Mouse (Mus musculus) heart, postnatal 0 days (tissue): ENCODE measurements at regions not wholly inside any gene's neighbourhood (a gene's known extent, or its start where the extent isn't known, plus 50 kb on each side); places are given as distances from the start of the nearest gene placed in this dataset.

Source experiments
- ATAC-seq: fragments of 200-750 bp; cut with Nextera tagmentation; 2 replicates; pipeline ENCODE4 v1.8.0; 2017; ENCODE audit warnings: low read depth, moderate number of reproducible peaks, moderate library complexity; ENCODE audit not compliant: insufficient read depth
- DNase-seq: peaks from one replicate; pipeline ENCODE4 v3.0.0-alpha.2; 2016; ENCODE audit warnings: low spot score
- H3K27ac ChIP-seq: fragments of 300-500 bp; sonication (generic); 2 replicates; pipeline ENCODE4 v1.5.1; 2014; ENCODE audit warnings: low read depth, mild to moderate bottlenecking
- H3K27me3 ChIP-seq: fragments of 300-500 bp; sonication (generic); 2 replicates; pipeline ENCODE4 v1.6.1; 2014; ENCODE audit warnings: low read length, mixed read lengths; ENCODE audit not compliant: control insufficient read depth, insufficient read depth
- H3K36me3 ChIP-seq: fragments of 300-500 bp; sonication (generic); replicated peaks from 2 replicates; pipeline ENCODE4 v1.6.1; 2014; ENCODE audit warnings: low read length, mixed read lengths; ENCODE audit not compliant: control insufficient read depth, insufficient read depth
- H3K4me1 ChIP-seq: fragments of 300-500 bp; sonication (generic); 2 replicates; pipeline ENCODE4 v1.6.1; 2014; ENCODE audit warnings: antibody characterized with exemption; ENCODE audit not compliant: control insufficient read depth, insufficient read depth
- H3K4me2 ChIP-seq: fragments of 300-500 bp; sonication (generic); 2 replicates; pipeline ENCODE4 v1.6.1; 2014; ENCODE audit warnings: low read depth, mild to moderate bottlenecking, low read length, moderate library complexity
- H3K4me3 ChIP-seq: fragments of 300-500 bp; sonication (generic); 2 replicates; pipeline ENCODE4 v1.5.1; 2014; ENCODE audit warnings: low read depth, low read length
- H3K9ac ChIP-seq: fragments of 300-500 bp; sonication (generic); replicated peaks from 2 replicates; pipeline ENCODE4 v1.6.1; 2014; ENCODE audit warnings: low read depth, low read length, mixed read lengths
- H3K9me3 ChIP-seq: fragments of 300-500 bp; sonication (generic); replicated peaks from 2 replicates; pipeline ENCODE4 v1.6.1; 2016; ENCODE audit warnings: low read length; ENCODE audit not compliant: control insufficient read depth
- CTCF ChIP-seq: IDR thresholded peaks from 2 replicates; pipeline ENCODE4 v1.5.1; 2016; ENCODE audit warnings: antibody characterized with exemption, control low read depth, low read depth
- EP300 ChIP-seq: IDR thresholded peaks from 2 replicates; pipeline ENCODE4 v1.6.1; 2016; ENCODE audit warnings: antibody characterized with exemption, low read depth
- WGBS: fragments of 180-500 bp; shearing (Covaris S2); extraction: QIAGEN DNeasy Blood & Tissue Kit; methylation state at CpG from one replicate; pipeline ENCODE4 v1.1.7; 2014; 5-methylcytosine and 5-hydroxymethylcytosine counted together

- H3K4me1 ChIP-seq, result peaks cover 26% of the 10 kb centered on the region
- no peaks in the 10 kb centered on the region for H3K27me3 ChIP-seq
- H3K9ac ChIP-seq, result no peak overlapping the region
- DNase-seq (peak; percentile 47), ATAC-seq (0 out of 2 replicates have a peak, but pooled peaks have one; percentile 6)
- no peaks in the 10 kb centered on the region for H3K9me3 ChIP-seq
- TF ChIP-seq CTCF (no peak), EP300 (no peak)
- 13% methylated on average over 5 of the region's 5 CpGs for WGBS
- no peaks in the 10 kb centered on the region for H3K36me3 ChIP-seq
- no peak overlapping the region for H3K4me2 ChIP-seq
- H3K4me3 ChIP-seq, result no peak overlapping the region
- H3K27ac ChIP-seq, result peak overlapping the region; percentile 70
Observed at GRCm38 (mm10) chr13:101914691-101915541, 146.9 kb upstream of the Pik3r1 start.

DNA sequence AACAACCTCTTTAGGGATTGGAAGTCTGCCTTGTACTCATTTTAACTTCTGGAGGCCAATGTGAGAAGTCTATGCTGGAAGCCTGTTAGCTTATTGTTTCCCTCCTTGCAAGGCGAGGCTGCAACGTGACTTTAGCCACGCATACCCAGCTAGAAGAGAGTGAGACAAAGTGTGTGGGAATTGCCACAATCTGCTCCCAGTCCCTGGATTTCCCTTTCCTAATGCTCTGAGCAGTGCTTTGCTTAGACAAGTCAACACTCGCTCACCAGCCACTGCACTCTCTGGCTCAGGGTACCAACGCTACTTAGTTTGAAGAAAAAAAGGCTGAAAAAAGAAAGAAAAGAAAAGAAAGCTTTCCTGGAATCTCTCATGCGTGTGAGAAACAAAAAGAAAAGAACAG lies 147.5 kb upstream of the Pik3r1 start:
- no peak overlapping the region for H3K4me2 ChIP-seq

DNA sequence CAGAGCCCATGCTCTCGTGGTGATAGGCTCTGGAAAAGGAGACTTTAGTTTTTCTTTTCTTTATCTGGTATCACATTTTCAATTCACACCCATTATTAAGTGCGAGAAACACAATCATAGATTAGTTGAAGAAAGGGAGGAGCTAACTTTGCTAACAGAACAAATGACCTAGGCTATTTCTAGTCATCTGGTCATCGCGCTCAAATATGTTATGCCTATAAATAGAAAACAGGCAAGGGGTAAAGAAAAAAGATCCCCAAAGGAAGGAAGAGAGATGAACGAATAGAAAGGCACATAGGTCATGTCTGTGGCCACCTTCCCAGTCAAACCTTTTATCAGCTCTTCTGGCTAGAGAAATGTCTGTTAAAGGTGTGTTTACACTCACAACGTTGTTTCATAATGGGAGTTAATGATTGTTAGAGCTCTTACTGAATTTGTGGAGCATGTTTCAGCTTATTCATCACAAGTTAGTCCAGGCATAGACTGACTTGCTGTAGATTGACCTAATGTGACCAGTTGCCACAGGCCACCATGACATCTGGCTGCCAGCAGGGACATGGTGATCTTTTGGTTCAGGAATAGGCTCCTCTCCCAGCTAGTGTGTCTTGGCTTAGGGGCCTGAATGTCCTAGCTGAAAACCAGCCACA lies 148.1 kb upstream of the Pik3r1 start:
- no peak overlapping the region for H3K4me3 ChIP-seq
- no peaks in the 10 kb centered on the region for H3K27me3 ChIP-seq
- WGBS, result 18% methylated on average over 6 of the region's 6 CpGs
- DNase-seq (peak; percentile 80), ATAC-seq (peak; percentile 59; the same call in 1 of the 2 replicates)
- peak overlapping the region; percentile 70 for H3K27ac ChIP-seq
- TF ChIP-seq CTCF (no peak), EP300 (no peak)
- peaks cover 31% of the 10 kb centered on the region for H3K4me1 ChIP-seq
- no peaks in the 10 kb centered on the region for H3K36me3 ChIP-seq
- H3K9me3 ChIP-seq, result no peaks in the 10 kb centered on the region
- H3K9ac ChIP-seq, result no peak overlapping the region
- no peak overlapping the region for H3K4me2 ChIP-seq

More for the DNA sequence above, 147.5 kb upstream of the Pik3r1 start:
- ATAC-seq (0 out of 2 replicates have a peak, but pooled peaks have one; percentile 6), DNase-seq (peak; percentile 16)
- Histone ChIP-seq H3K4me1 (peaks cover 30% of the 10 kb centered on the region), H3K9me3 (no peaks in the 10 kb centered on the region), H3K36me3 (no peaks in the 10 kb centered on the region), H3K4me3 (no peak overlapping the region), H3K9ac (no peak overlapping the region), H3K27me3 (no peaks in the 10 kb centered on the region), H3K27ac (peak overlapping the region; percentile 70)
- no peak for TF ChIP-seq CTCF
- no peak for TF ChIP-seq EP300
- 30% methylated on average over 6 of the region's 6 CpGs for WGBS

- Histone ChIP-seq H3K9me3 (no peaks in the 10 kb centered on the region), H3K9ac (no peak overlapping the region), H3K4me2 (no peak overlapping the region), H3K4me3 (no peak overlapping the region), H3K36me3 (no peaks in the 10 kb centered on the region), H3K27me3 (no peaks in the 10 kb centered on the region), H3K27ac (no peak overlapping the region), H3K4me1 (peaks cover 31% of the 10 kb centered on the region)
- TF ChIP-seq EP300 (no peak), CTCF (no peak)
- 95% methylated on average over 5 of the region's 5 CpGs for WGBS
- DNase-seq, result no peak
- no peak for ATAC-seq
Observed at GRCm38 (mm10) chr13:101916876-101917275, 148.9 kb upstream of the Pik3r1 start.

DNA sequence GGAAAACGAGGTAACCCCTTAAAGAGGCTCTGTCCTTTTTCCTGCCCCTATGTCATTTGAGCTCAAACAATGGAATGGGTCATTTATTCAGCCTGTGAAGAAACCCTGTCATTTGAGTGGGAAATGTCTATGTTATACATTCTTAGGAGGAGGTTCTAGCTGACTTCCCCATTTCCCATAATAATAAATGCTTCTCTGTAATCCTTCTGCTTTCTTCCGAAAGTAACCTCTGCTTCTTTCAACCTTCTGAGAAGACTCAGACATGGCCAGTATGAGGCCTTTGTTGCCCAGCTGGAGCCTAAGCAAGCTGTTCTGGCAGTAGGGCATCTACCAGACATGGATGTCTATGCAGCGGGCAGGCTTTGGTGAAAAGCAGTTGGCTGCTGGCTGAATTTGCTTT lies 150.2 kb upstream of the Pik3r1 start:
- Histone ChIP-seq H3K4me1 (peaks cover 31% of the 10 kb centered on the region), H3K27ac (no peak overlapping the region)
- 81% methylated on average over 3 of the region's 3 CpGs for WGBS

More for the DNA sequence above, 150.2 kb upstream of the Pik3r1 start:
- no peak overlapping the region for H3K9ac ChIP-seq
- no peaks in the 10 kb centered on the region for H3K36me3 ChIP-seq
- no peak overlapping the region for H3K4me3 ChIP-seq
- ATAC-seq, result no peak
- no peaks in the 10 kb centered on the region for H3K27me3 ChIP-seq
- TF ChIP-seq CTCF, result no peak
- TF ChIP-seq EP300, result no peak
- no peaks in the 10 kb centered on the region for H3K9me3 ChIP-seq
- no peak for DNase-seq
- no peak overlapping the region for H3K4me2 ChIP-seq
